Mouse (Mus musculus) limb, embryonic 14.5 days (tissue): ENCODE measurements at regions not wholly inside any gene's neighbourhood (a gene's known extent, or its start where the extent isn't known, plus 50 kb on each side); places are given as distances from the start of the nearest gene placed in this dataset.

Experiments
- ATAC-seq: fragments of 200-750 bp; cut with Nextera tagmentation; 2 replicates; pipeline ENCODE4 v1.8.0; 2017; ENCODE audit warnings: low read depth, moderate number of reproducible peaks, moderate TSS enrichment; ENCODE audit not compliant: low FRiP score
- DNase-seq: peaks from one replicate; pipeline ENCODE4 v3.0.0-alpha.2; 2015; ENCODE audit warnings: low spot score
- H3K27ac ChIP-seq: fragments of 300-500 bp; sonication (generic); replicated peaks from 2 replicates; pipeline ENCODE4 v1.5.1; 2014; ENCODE audit warnings: low read depth, mild to moderate bottlenecking, low read length, moderate library complexity, mixed read lengths
- H3K27me3 ChIP-seq: fragments of 300-500 bp; sonication (generic); 2 replicates; pipeline ENCODE4 v1.6.1; 2014; ENCODE audit warnings: low read length, mixed read lengths; ENCODE audit not compliant: control insufficient read depth, insufficient read depth
- H3K36me3 ChIP-seq: fragments of 300-500 bp; sonication (generic); 2 replicates; pipeline ENCODE4 v1.6.1; 2014; ENCODE audit warnings: mild to moderate bottlenecking, low read length, moderate library complexity, mixed read lengths; ENCODE audit not compliant: control insufficient read depth, insufficient read depth
- H3K4me1 ChIP-seq: fragments of 300-500 bp; sonication (generic); 2 replicates; pipeline ENCODE4 v1.6.1; 2014; ENCODE audit warnings: antibody characterized with exemption, low read length, mixed read lengths; ENCODE audit not compliant: control insufficient read depth, insufficient read depth
- H3K4me2 ChIP-seq: fragments of 300-500 bp; sonication (generic); replicated peaks from 2 replicates; pipeline ENCODE4 v1.6.1; 2014; ENCODE audit warnings: low read depth, mild to moderate bottlenecking, low read length, moderate library complexity; ENCODE audit not compliant: severe bottlenecking
- H3K4me3 ChIP-seq: fragments of 300-500 bp; sonication (generic); replicated peaks from 2 replicates; pipeline ENCODE4 v1.5.1; 2014; ENCODE audit warnings: low read length
- H3K9ac ChIP-seq: fragments of 300-500 bp; sonication (generic); 2 replicates; pipeline ENCODE4 v1.6.1; 2014; ENCODE audit warnings: mild to moderate bottlenecking, low read depth, low read length, moderate library complexity; ENCODE audit not compliant: severe bottlenecking
- H3K9me3 ChIP-seq: fragments of 300-500 bp; sonication (generic); 2 replicates; pipeline ENCODE4 v1.6.1; 2016; ENCODE audit warnings: low read length; ENCODE audit not compliant: control insufficient read depth
- POLR2A ChIP-seq: fragments of 200-500 bp; IDR thresholded peaks from 2 replicates; pipeline ENCODE4 v1.8.0; 2012; ENCODE audit warnings: inconsistent platforms, mild to moderate bottlenecking, moderate library complexity, borderline replicate concordance; ENCODE audit not compliant: insufficient read depth, insufficient read length; ENCODE audit errors: extremely low read depth
- WGBS: fragments of 180-500 bp; shearing (Covaris S2); extraction: QIAGEN DNeasy Blood & Tissue Kit; methylation state at CpG from one replicate; pipeline ENCODE4 v1.1.7; 2014; 5-methylcytosine and 5-hydroxymethylcytosine counted together

DNA sequence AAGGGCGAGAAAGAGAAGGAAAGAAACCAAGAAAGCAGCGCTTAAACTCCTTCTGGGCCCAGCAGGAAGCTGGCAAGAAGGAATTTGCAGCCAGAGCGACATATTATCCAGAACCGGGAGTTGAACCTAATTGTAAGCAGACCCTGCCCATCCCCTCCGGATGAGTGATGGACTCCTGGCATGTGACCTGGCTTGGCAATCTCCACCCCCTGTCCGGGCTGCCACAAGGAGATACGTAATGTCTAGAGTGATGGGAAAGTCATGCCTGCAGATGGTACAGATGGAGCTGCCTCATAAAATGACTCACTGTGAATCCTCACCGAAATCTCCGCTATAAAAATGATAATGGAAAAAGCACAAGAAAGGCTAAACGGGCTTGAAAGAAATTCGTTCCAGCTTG is 133.1 kb downstream of the Dmrt2 start:
- no peak overlapping the region for H3K4me3 ChIP-seq
- H3K4me2 ChIP-seq: no peak overlapping the region
- no peak for TF ChIP-seq POLR2A
- no peaks in the 10 kb centered on the region; the same call in 1 of the 2 replicates for H3K4me1 ChIP-seq
- H3K27ac ChIP-seq: no peak overlapping the region; the same call in 1 of the 2 replicates
- ATAC-seq (peak; percentile 78; the same call in 1 of the 2 replicates), DNase-seq (peak; percentile 34)
- no peaks in the 10 kb centered on the region for H3K27me3 ChIP-seq
- WGBS: 36% methylated on average over 11 of the region's 11 CpGs
- no peak overlapping the region for H3K9ac ChIP-seq
- H3K9me3 ChIP-seq: no peaks in the 10 kb centered on the region
- H3K36me3 ChIP-seq: no peaks in the 10 kb centered on the region

DNA sequence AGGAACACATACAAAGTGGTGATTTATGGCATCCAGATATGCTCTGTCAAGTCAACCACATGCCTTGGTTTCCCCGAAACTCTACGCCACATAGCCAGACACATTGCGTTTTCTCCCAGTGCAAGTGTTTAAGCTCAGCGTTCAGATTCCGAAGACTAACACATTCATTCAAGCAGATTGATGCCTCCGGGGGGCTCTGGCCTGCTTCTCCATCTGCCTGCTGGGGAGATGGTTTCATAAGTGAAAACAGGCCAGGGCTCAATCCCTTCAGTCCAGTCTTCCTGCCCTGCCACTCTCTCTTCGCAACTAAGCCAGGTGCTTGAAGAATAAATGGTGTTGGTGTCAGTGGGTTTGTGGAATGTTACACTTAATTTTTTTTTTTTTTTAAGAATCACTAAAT is 141.4 kb downstream of the Dmrt2 start:
- DNase-seq (no peak), ATAC-seq (no peak)
- 49% methylated on average over 7 of the region's 7 CpGs for WGBS
- no peak overlapping the region for H3K4me2 ChIP-seq
- no peaks in the 10 kb centered on the region for H3K27me3 ChIP-seq
- TF ChIP-seq POLR2A: no peak
- no peak overlapping the region for H3K27ac ChIP-seq
- H3K4me1 ChIP-seq: no peaks in the 10 kb centered on the region
- H3K9me3 ChIP-seq: no peaks in the 10 kb centered on the region
- H3K9ac ChIP-seq: no peak overlapping the region
- no peak overlapping the region for H3K4me3 ChIP-seq
- no peaks in the 10 kb centered on the region for H3K36me3 ChIP-seq

DNA sequence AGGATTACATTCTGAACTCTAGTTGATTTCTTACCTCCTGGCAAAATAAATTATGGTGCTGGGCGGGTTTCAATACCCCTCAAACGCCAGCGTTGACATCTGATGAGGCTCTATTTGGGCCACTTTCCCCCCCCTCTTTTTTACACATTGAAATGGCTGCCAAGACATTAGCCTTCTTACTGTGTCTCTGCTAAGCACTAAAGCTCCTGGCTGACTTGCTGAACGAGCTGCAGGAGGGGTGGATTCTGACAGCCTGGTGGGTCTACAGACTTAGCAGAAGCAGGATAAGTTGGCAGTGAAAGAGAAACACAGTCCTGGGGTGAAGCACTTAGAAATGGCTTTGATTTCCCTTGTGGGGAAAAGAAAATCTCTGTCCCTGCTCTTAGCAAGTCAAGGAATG is 172.9 kb downstream of the Dmrt2 start:
- H3K4me3 ChIP-seq: no peak overlapping the region
- 32% methylated on average over 4 of the region's 4 CpGs for WGBS
- no peaks in the 10 kb centered on the region for H3K4me1 ChIP-seq
- H3K27me3 ChIP-seq: no peaks in the 10 kb centered on the region
- H3K9ac ChIP-seq: no peak overlapping the region
- peak; percentile 57 for DNase-seq
- ATAC-seq: peak; percentile 50
- H3K36me3 ChIP-seq: no peaks in the 10 kb centered on the region
- no peaks in the 10 kb centered on the region for H3K9me3 ChIP-seq
- H3K4me2 ChIP-seq: no peak overlapping the region
- no peak overlapping the region for H3K27ac ChIP-seq
- TF ChIP-seq POLR2A: no peak

GRCm38 (mm10) chr19:25856344-25856743 is 184.1 kb downstream of the Dmrt2 start:
- Histone ChIP-seq H3K27ac (no peak overlapping the region), H3K9ac (no peak overlapping the region), H3K4me1 (0 out of 2 replicates have a peak, but pooled peaks cover 8% of the 10 kb centered on the region), H3K4me2 (no peak overlapping the region), H3K36me3 (no peaks in the 10 kb centered on the region), H3K9me3 (no peaks in the 10 kb centered on the region), H3K4me3 (no peak overlapping the region), H3K27me3 (no peaks in the 10 kb centered on the region)
- ATAC-seq (no peak), DNase-seq (peak; percentile 66)
- no peak for TF ChIP-seq POLR2A
- WGBS: 35% methylated on average over 4 of the region's 4 CpGs

DNA sequence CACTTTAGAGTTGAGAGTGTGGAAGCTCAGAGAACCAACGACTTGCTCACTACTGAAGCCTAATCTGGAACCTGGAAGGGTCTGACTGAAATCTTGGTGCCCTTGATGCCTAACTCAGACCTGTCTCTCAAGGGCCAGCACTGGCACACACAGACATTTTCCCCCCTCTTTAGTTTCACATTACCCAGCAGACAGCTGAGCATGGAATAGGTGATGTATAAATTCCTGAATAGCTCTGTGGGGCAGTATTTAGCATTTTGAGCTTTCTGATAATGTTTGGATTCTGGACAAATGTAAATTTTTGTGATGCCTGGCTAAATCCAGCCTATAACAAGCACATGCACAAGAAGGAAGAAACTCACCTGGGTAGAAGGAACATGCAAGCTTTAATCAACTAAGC is 191.1 kb downstream of the Dmrt2 start:
- Histone ChIP-seq H3K4me2 (no peak overlapping the region), H3K4me1 (no peaks in the 10 kb centered on the region), H3K27ac (no peak overlapping the region), H3K27me3 (no peaks in the 10 kb centered on the region), H3K4me3 (no peak overlapping the region), H3K9ac (no peak overlapping the region), H3K36me3 (no peaks in the 10 kb centered on the region), H3K9me3 (no peaks in the 10 kb centered on the region)
- ATAC-seq (no peak), DNase-seq (no peak)
- no peak for TF ChIP-seq POLR2A
- 86% methylated on average over 1 of the region's 1 CpGs for WGBS

DNA sequence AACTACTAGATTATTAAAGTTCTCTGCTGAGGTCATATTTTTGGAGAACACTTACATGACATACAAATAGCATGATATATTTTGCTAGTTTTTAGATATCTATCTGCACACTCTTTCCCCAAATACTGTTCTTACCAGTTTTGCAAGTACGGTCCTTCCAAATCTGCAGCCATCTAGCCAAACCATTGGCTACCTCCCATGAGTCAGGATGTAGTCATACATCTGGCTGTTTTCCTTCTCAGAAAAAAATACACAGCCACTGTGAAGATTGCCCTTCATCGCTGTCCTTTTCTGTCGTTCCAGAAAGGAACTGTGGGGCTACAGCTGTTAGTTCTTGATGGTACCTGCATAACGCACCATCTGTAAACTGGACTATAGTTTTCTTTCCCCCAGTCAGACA is 234.5 kb downstream of the Dmrt2 start:
- Histone ChIP-seq H3K4me1 (no peaks in the 10 kb centered on the region), H3K9ac (no peak overlapping the region), H3K27me3 (no peaks in the 10 kb centered on the region), H3K27ac (no peak overlapping the region), H3K4me2 (no peak overlapping the region), H3K9me3 (no peaks in the 10 kb centered on the region), H3K36me3 (no peaks in the 10 kb centered on the region), H3K4me3 (no peak overlapping the region)
- TF ChIP-seq POLR2A: no peak
- 91% methylated on average over 4 of the region's 4 CpGs for WGBS
- DNase-seq (no peak), ATAC-seq (no peak)
